Mouse (Mus musculus): ENCODE results near the gene Nt5c3b.

- TF ChIP-seq ZC3H11A (IDR thresholded peaks at IDR 0.05; ENCODE audit: borderline replicate concordance, low read depth, low read length) (no peak), CHD2 (IDR thresholded peaks at IDR 0.05; ENCODE audit: low read depth, low read length) (no peak), HCFC1 (IDR thresholded peaks at IDR 0.05; ENCODE audit: borderline replicate concordance, insufficient read depth, low read length) (no peak)
Measured at GRCm38 (mm10) chr11:100484461-100484860, 42.9 kb upstream of the Nt5c3b start.
